Mouse (Mus musculus): ENCODE results near the gene Kifc3.
A peak's percentile ranks its signal among the peaks of the same experiment; 100 is the strongest.

DNA sequence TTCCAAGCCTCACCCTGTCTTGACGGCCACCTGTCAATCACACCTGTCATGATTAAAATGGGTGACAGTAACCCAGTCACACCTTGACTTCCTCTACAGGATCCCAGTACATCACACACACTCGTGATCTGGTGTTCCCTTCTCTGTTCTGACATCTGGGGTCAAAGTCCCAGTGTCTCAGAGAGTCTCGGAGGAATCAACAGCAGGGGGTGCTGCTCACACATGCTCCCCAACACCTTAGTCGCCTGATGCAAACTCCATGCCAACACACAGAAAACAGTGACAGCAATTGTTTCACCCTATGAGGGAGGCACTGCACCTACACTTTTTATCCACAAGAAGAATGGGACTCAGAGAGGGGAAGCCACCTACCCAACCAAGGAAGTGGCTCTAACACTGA, 47.2 kb upstream of the Kifc3 start:
- TF ChIP-seq POLR2A (IDR thresholded peaks at IDR 0.05; ENCODE audit: extremely low read depth, insufficient read depth, low read length) (no peak), CTCF (IDR thresholded peaks at IDR 0.05; ENCODE audit: low read depth, low read length) (peak; percentile 21; the same call in 1 of the 2 replicates)

Measured in liver, adult 2 months (tissue).